Mouse (Mus musculus): Measurements from ENCODE around the gene Tagln2. TPM values are rescaled to one million over a fixed set of nuclear protein-coding genes. Genes with fewer than 3 reads are reported as not detected.
A peak's percentile ranks its signal among the peaks of the same experiment; 100 is the strongest.

Tagln2 gene
- total and polyA plus RNA-seq, 3 experiments = 100 to 581 (median 332) TPM

GRCm38 (mm10) chr1:172525971-172526370 is 26.1 kb downstream of the Tagln2 start:
- no peaks in the 10 kb centered on the region for H3K27me3 ChIP-seq (ENCODE audit: control insufficient read depth in 1 of 2, insufficient read depth in 2 of 2, low read length in 2 of 2)
- H3K9ac ChIP-seq (ENCODE audit: control insufficient read depth, low read depth, low read length, poor library complexity, severe bottlenecking) = peak overlapping the region; percentile 32
- no peaks in the 10 kb centered on the region for H3K9me3 ChIP-seq (replicated peaks; ENCODE audit: insufficient read depth, low read length)
- H3K4me3 ChIP-seq (ENCODE audit: control insufficient read depth in 1 of 2, insufficient read depth in 1 of 2, low read depth in 2 of 2, low read length in 2 of 2) = peak overlapping the region; percentile 2 to 31; a peak in 2 of 4 replicates
- H3K27ac ChIP-seq (ENCODE audit: control insufficient read depth, low read depth, low read length) = peak overlapping the region; percentile 86
- peak; percentile 43 for DNase-seq (ENCODE audit: low read depth, low spot score)
- H3K4me1 ChIP-seq (ENCODE audit: control insufficient read depth in 1 of 2, insufficient read depth in 2 of 2, low read length in 2 of 2) = peaks cover 5 to 28% of the 10 kb centered on the region in 2 experiments
- no peak for TF ChIP-seq MAFK (IDR thresholded peaks at IDR 0.05; ENCODE audit: borderline replicate concordance, low read depth, low read length)
- no peak for TF ChIP-seq JUND (IDR thresholded peaks at IDR 0.05; ENCODE audit: low read depth, low read length)
- TF ChIP-seq UBTF (IDR thresholded peaks at IDR 0.05; ENCODE audit: borderline replicate concordance, insufficient read depth, low read depth, low read length) = no peak
- TF ChIP-seq ZNF384 (IDR thresholded peaks at IDR 0.05; ENCODE audit: low read depth, low read length) = no peak
- TF ChIP-seq POLR2A (IDR thresholded peaks at IDR 0.05; ENCODE audit: control insufficient read depth in 1 of 2, insufficient read depth in 1 of 2, low read depth in 1 of 2, low read length in 2 of 2, poor library complexity in 1 of 2) = no peak
- H3K36me3 ChIP-seq (ENCODE audit: control insufficient read depth in 1 of 2, insufficient read depth in 2 of 2, low read length in 2 of 2) = peaks cover 0 to 19% of the 10 kb centered on the region in 2 experiments; a peak in 2 of 4 replicates
- H3K79me2 ChIP-seq (ENCODE audit: control insufficient read depth, insufficient read depth, low read length, poor library complexity) = no peaks in the 10 kb centered on the region

- Histone ChIP-seq H3K27ac (ENCODE audit: control insufficient read depth, low read depth, low read length) (peak overlapping the region; percentile 86), H3K4me1 (ENCODE audit: control insufficient read depth in 1 of 2, insufficient read depth in 2 of 2, low read length in 2 of 2) (peaks cover 5 to 28% of the 10 kb centered on the region in 2 experiments), H3K79me2 (ENCODE audit: control insufficient read depth, insufficient read depth, low read length, poor library complexity) (no peaks in the 10 kb centered on the region), H3K36me3 (ENCODE audit: control insufficient read depth in 1 of 2, insufficient read depth in 2 of 2, low read length in 2 of 2) (peaks cover 0 to 19% of the 10 kb centered on the region in 2 experiments; a peak in 2 of 4 replicates), H3K4me3 (ENCODE audit: control insufficient read depth in 1 of 2, insufficient read depth in 1 of 2, low read depth in 2 of 2, low read length in 2 of 2) (peak overlapping the region; percentile 14 to 49; a peak in 3 of 4 replicates), H3K27me3 (ENCODE audit: control insufficient read depth in 1 of 2, insufficient read depth in 2 of 2, low read length in 2 of 2) (no peaks in the 10 kb centered on the region), H3K9me3 (replicated peaks; ENCODE audit: insufficient read depth, low read length) (no peaks in the 10 kb centered on the region), H3K9ac (ENCODE audit: control insufficient read depth, low read depth, low read length, poor library complexity, severe bottlenecking) (peak overlapping the region; percentile 32)
- DNase-seq (ENCODE audit: low read depth, low spot score) = peak; percentile 94
- TF ChIP-seq HCFC1 (IDR thresholded peaks at IDR 0.05; ENCODE audit: low read depth, low read length) (no peak), MYB (IDR thresholded peaks at IDR 0.05; ENCODE audit: low read depth, low read length) (no peak), MAZ (IDR thresholded peaks at IDR 0.05; ENCODE audit: low read depth, low read length) (no peak), MAX (IDR thresholded peaks at IDR 0.05; ENCODE audit: low read length) (peak; percentile 59; the same call in 1 of the 2 replicates), E2F4 (IDR thresholded peaks at IDR 0.05; ENCODE audit: borderline replicate concordance, low read depth, low read length) (no peak), POLR2AphosphoS2 (IDR thresholded peaks at IDR 0.05; ENCODE audit: low read length) (no peak), TAL1 (IDR thresholded peaks at IDR 0.05; ENCODE audit: low read length) (peak; percentile 99), RCOR1 (IDR thresholded peaks at IDR 0.05; ENCODE audit: low read depth, low read length) (peak; percentile 96), ZKSCAN1 (IDR thresholded peaks at IDR 0.05; ENCODE audit: low read depth, low read length) (no peak), SMC3 (IDR thresholded peaks at IDR 0.05; ENCODE audit: low read depth, low read length) (no peak), CHD1 (IDR thresholded peaks at IDR 0.05; ENCODE audit: low read depth, low read length) (no peak), ZMIZ1 (IDR thresholded peaks at IDR 0.05; ENCODE audit: low read depth, low read length) (no peak), SIN3A (IDR thresholded peaks at IDR 0.05; ENCODE audit: low read length) (no peak), POLR2A (IDR thresholded peaks at IDR 0.05; ENCODE audit: control insufficient read depth in 1 of 2, insufficient read depth in 1 of 2, low read depth in 1 of 2, low read length in 2 of 2, poor library complexity in 1 of 2) (0 out of 4 replicates have a peak, but pooled peaks of 1 of the 2 experiments have one; percentile 23), GATA1 (IDR thresholded peaks at IDR 0.05; ENCODE audit: low read depth, low read length) (peak; percentile 96), USF1 (IDR thresholded peaks at IDR 0.05; ENCODE audit: low read depth, low read length) (no peak), EP300 (IDR thresholded peaks at IDR 0.05; ENCODE audit: low read depth in 1 of 2, low read length in 2 of 2) (peak; percentile 85 to 89), ETS1 (IDR thresholded peaks at IDR 0.05; ENCODE audit: low read depth, low read length) (peak; percentile 88), KAT2A (conservative IDR thresholded peaks at IDR 0.05; ENCODE audit: low read depth, low read length) (no peak), USF2 (IDR thresholded peaks at IDR 0.05; ENCODE audit: borderline replicate concordance in 1 of 2, insufficient read depth in 1 of 2, low read depth in 1 of 2, low read length in 2 of 2) (no peak), TBP (IDR thresholded peaks at IDR 0.05; ENCODE audit: low read depth, low read length) (peak; percentile 59), CTCF (IDR thresholded peaks at IDR 0.05 in 2 of 3, conservative IDR thresholded peaks at IDR 0.05 in 1 of 3; ENCODE audit: control insufficient read depth in 1 of 3, insufficient read depth in 1 of 3, low read depth in 2 of 3, low read length in 3 of 3, poor library complexity in 1 of 3, severe bottlenecking in 1 of 3) (no peak), MXI1 (IDR thresholded peaks at IDR 0.05; ENCODE audit: low read depth, low read length) (peak; percentile 66), JUND (IDR thresholded peaks at IDR 0.05; ENCODE audit: low read depth, low read length) (no peak), ELF1 (IDR thresholded peaks at IDR 0.05; ENCODE audit: low read depth, low read length) (no peak), TCF12 (IDR thresholded peaks at IDR 0.05; ENCODE audit: low read depth, low read length) (peak; percentile 96), MYC (IDR thresholded peaks at IDR 0.05; ENCODE audit: low read depth, low read length) (peak; percentile 76)
Measured at GRCm38 (mm10) chr1:172526380-172527081, 26.7 kb downstream of the Tagln2 start.

Measured in MEL (cell line).